ENCODE assay signal across 8 mouse cellular contexts in genomic region chr13:99515736-99516447, GRCm38 (mm10). TPM values are rescaled to one million over a fixed set of nuclear protein-coding genes. Genes with fewer than 3 reads are reported as not detected.
DNase-seq lines count a peak whose midpoint lies in the region; ATAC-seq lines count a peak whose summit lies in the region.

No protein-coding gene starts in this region.

- peak; percentile 40 for DNase-seq in left cerebral cortex, postnatal 4 days
- DNase-seq in left cerebral cortex, postnatal 25 days (ENCODE audit: low spot score in 2 of 2): no peak
- peak; percentile 48 for DNase-seq in adrenal gland, postnatal 10 days
- DNase-seq in yolk sac, embryonic 10.5 days (ENCODE audit: low spot score): peak; percentile 10
- no peak for DNase-seq in frontal cortex, postnatal 36 days (ENCODE audit: low spot score in 2 of 2)

- peak overlapping the region; percentile 86 for H3K27ac ChIP-seq in embryonic facial prominence, embryonic 12.5 days
- H3K27ac ChIP-seq in hindbrain, embryonic 12.5 days: peak overlapping the region; percentile 97

- H3K4me1 ChIP-seq in embryonic facial prominence, embryonic 12.5 days: peaks cover 9% of the 10 kb centered on the region; the same call in 1 of the 2 replicates
- H3K4me1 ChIP-seq in hindbrain, embryonic 12.5 days: peaks cover 27% of the 10 kb centered on the region

- H3K9me3 ChIP-seq in embryonic facial prominence, embryonic 12.5 days: no peaks in the 10 kb centered on the region
- no peaks in the 10 kb centered on the region for H3K9me3 ChIP-seq in hindbrain, embryonic 12.5 days (replicated peaks)

- peak overlapping the region; percentile 74 for H3K9ac ChIP-seq in embryonic facial prominence, embryonic 12.5 days
- H3K9ac ChIP-seq in hindbrain, embryonic 12.5 days: peak overlapping the region; percentile 95

- H3K27me3 ChIP-seq in embryonic facial prominence, embryonic 12.5 days: no peaks in the 10 kb centered on the region
- no peaks in the 10 kb centered on the region for H3K27me3 ChIP-seq in hindbrain, embryonic 12.5 days

- no peaks in the 10 kb centered on the region for H3K36me3 ChIP-seq in embryonic facial prominence, embryonic 12.5 days
- H3K36me3 ChIP-seq in hindbrain, embryonic 12.5 days: no peaks in the 10 kb centered on the region

- peak overlapping the region; percentile 86 for H3K4me3 ChIP-seq in embryonic facial prominence, embryonic 12.5 days
- peak overlapping the region; percentile 92 for H3K4me3 ChIP-seq in hindbrain, embryonic 12.5 days

- peak overlapping the region; percentile 90 for H3K4me2 ChIP-seq in embryonic facial prominence, embryonic 12.5 days (replicated peaks)
- H3K4me2 ChIP-seq in hindbrain, embryonic 12.5 days (replicated peaks): peak overlapping the region; percentile 60

- intact Hi-C loops in left cerebral cortex, postnatal 4 days (cut with DNase I): loop anchor here (5.0 to 10.0 kb wide), 2 partner anchors 126 to 239 kb away; no protein-coding TSS in a partner anchor
- intact Hi-C loops in left cerebral cortex, postnatal 25 days (cut with DNase I): loop anchor here (1.0 to 5.0 kb wide), 3 partner anchors 149 to 314 kb away; no protein-coding TSS in a partner anchor

- ATAC-seq in embryonic facial prominence, embryonic 12.5 days (ENCODE audit: insufficient number of reproducible peaks, insufficient read depth, low FRiP score, low TSS enrichment): peak; percentile 53; the same call in 1 of the 2 replicates
- peak; percentile 35 for ATAC-seq in hindbrain, embryonic 12.5 days (ENCODE audit: low FRiP score)
- 0 out of 2 replicates have a peak, but pooled peaks have one; percentile 26 for ATAC-seq in megakaryocyte progenitor cell, adult 5-6 weeks (replicated peaks; ENCODE audit: poor library complexity)

- WGBS in embryonic facial prominence, embryonic 12.5 days: under 1% methylated on average over 44 of the region's 44 CpGs
- under 1% methylated on average over 43 of the region's 44 CpGs for WGBS in hindbrain, embryonic 12.5 days

RNA-seq across cellular contexts. Expression of gene Map1b, which starts 0.4 kb away (rescaled TPM):
- total RNA-seq in left cerebral cortex, postnatal 4 days (2021): 1,000 to 10,000 TPM; 1,564 to 1,697 TPM
- total RNA-seq in left cerebral cortex, postnatal 25 days (2021): 100 to 1,000 TPM; 586 to 625 TPM
- 10 to 100 TPM; 58.6 to 87.4 TPM for total RNA-seq in adrenal gland, postnatal 10 days (2021)
- polyA plus RNA-seq in embryonic facial prominence, embryonic 12.5 days (2016; fragmentation: Nextera tagmentation; extraction: Ambion mirVana): 272 and 301 TPM in 2 replicates
- 1,280 and 1,328 TPM in 2 replicates for polyA plus RNA-seq in hindbrain, embryonic 12.5 days (2016; fragmentation: Nextera tagmentation; extraction: Ambion mirVana)
- total RNA-seq in megakaryocyte progenitor cell, adult 5-6 weeks (2015): 0.02 and 0.94 TPM in 2 replicates
- total RNA-seq in megakaryocyte progenitor cell, adult 5-6 weeks (2017): 0.04 and 0.10 TPM in 2 replicates

Comparison
In these comparisons a context has a peak if more than half of its experiments do, and no peak if none do; other contexts are left out.
1. DNase-seq: peak in left cerebral cortex, postnatal 4 days (single experiment), adrenal gland, postnatal 10 days (single experiment) and yolk sac, embryonic 10.5 days (single experiment); none in left cerebral cortex, postnatal 25 days (0 of 2) and frontal cortex, postnatal 36 days (0 of 2).
2. RNA of gene Map1b, which starts 0.4 kb away (total RNA-seq): 1,564 to 1,697 TPM in left cerebral cortex, postnatal 4 days, 586 to 625 TPM in left cerebral cortex, postnatal 25 days and 58.6 to 87.4 TPM in adrenal gland, postnatal 10 days; 0.02 to 0.94 TPM in megakaryocyte progenitor cell, adult 5-6 weeks; every median in the first group is over 10 times any median in the second.
3. Peak in every context shown above with its lines, with median percentiles within 50 percentile points of each other: ATAC-seq.